Mouse (Mus musculus): ENCODE data around the gene Nemp1.

Nemp1 gene

DNA sequence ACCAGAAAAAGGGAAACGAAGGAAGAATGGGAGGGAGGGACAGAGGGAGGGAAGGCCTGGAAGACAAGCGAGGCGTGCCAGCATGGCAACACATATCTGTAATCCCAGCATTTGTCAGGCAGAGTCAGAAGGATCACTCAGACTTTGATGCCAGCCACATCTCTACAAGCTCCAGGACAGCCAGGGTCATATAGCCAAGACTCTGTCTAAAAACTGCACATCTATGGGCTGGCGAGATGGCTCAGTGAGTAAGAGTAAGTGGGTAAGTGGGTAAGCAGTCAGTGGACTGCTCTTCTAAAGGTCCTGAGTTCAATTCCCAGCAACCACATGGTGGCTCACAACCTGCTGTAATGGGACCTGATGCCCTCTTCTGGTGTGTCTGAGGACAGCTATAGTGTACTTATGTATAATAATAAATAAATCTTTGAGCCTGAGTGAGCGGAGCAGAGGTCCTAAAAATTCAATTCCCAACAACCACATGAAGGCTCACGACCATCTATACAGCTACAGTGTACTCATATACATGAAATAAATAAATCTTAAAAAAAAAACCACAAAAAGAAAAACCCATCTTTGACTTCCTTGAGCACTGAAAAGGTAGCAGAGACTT is 7.5 kb downstream of the Nemp1 start:
- no peak for DNase-seq (ENCODE audit: low spot score in 2 of 2)

DNA sequence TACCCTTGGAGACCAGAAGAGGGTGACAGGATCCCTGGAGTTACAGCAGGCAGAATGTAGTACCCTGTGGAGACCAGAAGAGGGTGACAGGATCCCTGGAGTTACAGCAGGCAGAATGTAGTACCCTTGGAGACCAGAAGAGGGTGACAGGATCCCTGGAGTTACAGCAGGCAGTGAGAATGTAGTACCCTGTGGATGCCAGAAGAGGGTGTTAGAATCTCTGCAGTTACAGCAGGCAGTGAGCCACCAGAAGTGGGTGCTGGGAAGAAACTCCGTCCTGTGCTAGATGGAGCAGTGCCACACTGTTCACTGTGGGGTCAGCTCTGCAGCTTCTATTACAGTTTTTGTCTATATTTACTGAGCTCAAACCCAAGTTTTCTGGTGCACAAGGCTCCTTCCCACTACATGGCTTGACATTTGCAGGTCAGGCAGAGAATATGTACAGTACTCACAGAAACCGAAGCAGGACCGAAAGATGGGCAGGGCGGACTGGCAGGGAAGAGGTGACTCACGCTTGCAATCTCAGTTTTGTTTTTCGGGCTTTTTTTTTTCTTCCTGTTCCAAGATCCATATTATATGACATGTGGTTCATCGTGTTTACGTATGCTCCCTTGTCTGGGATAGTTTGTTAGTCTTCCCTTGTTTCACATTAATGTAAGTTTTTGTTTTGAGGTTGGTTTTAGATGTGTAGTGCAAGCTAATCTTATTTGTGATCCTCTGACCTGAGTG is 8.3 kb downstream of the Nemp1 start:
- DNase-seq (ENCODE audit: low spot score in 2 of 2) = peak; percentile 63 to 85

DNA sequence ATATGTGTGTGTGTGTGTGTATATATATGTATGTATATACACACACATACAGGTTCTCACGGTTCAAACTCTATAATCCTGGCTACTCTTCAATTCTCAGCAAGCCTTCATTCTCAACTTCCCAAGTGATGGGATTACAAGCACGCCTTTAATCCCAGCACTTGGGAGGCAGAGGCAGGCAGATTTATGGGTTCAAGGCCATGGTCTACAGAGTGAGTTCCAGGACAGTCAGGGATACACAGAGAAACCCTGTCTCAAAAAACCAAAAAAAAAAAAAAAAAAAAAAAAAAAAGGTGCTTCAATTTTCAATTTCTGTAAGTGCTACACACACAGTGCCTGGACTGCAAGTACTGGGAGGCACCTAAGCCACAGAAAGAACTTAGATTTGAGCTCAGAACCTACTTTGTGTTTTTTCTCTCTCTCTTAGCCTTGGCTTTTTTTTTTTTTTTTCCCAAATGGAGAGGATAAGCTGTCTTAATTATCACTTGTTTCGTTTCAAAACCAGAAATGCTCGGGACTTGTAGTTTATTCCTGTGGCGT is 9.2 kb downstream of the Nemp1 start:
- DNase-seq (ENCODE audit: low spot score in 2 of 2) = no peak

DNA sequence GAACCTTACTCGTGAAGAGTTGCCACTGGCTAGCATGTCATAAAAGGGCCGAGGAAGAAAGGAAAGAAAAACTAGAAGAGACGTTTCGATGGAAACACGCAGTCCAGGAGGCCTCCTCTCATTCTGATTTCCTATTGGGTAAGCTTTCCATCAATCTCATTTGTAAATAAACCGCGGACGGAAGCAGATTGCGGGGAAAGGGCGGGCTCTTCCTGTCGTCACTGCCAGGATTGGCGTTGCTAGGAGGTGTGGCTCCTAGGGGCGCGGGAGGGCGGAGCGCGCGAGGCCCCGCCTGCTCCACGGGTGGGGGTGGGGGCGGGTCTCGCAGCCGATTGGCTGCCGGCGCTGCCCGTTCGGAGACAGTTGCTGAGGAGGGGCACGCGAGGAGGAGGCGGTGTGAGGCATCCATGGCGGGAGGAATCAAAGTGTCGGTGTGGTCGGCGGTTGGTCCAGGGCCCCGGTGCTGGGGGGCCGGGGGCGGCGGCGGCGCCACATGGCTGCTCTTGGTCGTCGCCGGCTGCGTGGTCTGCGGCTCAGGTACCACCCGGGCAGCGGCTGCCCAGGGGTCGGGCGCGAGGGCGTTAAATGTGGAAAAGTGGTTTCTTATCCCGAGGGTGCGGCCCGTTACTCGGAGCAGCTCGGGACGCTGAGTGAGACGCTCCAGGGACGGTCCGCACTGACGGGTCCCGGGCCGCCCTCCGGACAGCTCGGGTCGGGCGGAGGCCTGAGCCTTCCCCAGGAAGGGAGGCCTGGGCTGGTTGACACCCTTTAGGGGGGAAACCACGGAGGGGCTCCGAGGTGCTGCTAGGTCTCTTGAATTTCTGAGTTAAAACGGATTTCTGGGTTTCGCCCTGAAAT is 10.2 kb downstream of the Nemp1 start:
- DNase-seq (ENCODE audit: low spot score in 2 of 2) = peak; percentile 74 to 90

DNA sequence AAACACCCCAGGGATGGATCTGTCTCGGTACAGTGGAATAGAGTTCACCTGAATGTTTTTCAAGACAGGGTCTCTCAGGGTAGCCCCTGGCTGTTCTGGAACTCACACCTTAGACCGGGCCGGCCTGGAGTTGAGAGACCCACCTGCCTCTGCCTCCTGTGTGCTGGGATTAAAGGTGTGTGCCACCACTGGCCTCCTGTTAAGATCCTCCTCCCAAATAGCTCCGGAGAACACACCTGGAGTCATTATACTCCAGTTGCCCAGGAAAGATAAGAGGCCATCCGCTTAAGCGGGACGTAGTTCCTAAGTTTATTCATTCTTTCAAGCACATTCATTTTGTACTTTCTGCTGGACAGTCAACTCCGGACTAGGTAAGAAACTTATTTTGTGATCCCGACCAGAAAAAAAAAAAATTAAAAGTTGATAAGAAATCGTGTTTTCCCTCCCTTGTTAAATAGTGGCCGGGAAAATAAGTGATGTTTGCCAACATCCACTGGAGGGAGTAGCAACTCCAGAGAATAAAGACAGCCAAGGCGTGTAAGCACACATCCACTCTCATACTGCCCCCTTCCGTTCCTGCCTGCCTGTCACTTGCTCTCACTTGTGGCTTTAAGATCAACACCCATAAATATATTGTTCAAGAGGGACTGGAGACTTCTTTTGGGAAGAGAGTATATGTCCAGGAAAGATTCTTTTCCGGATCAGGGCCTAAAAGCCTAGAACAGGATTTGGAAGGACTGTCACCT is 11.1 kb downstream of the Nemp1 start:
- peak in 1 of 2 experiments; percentile 48 for DNase-seq (ENCODE audit: low spot score in 2 of 2)

DNA sequence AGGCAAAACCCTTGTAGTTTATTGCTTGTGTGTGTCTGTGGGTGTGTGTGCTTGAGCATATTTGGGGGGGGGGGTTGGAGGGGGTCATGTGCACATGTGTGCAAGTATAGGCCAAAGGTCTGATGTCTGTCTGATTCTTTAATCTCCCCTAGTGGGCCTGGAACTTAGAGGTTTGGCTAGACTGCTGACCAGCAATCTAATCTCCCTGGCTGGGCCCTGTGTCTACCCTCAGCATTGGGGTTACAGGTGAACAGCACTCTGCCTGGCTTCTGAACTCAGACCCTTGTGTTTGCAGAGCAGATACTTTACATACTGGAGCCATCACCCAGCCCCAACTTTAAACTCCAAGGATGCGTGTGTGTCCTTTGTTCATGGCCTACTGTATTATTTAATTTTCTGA is 12.5 kb downstream of the Nemp1 start:
- no peak for DNase-seq (ENCODE audit: low spot score in 2 of 2)

DNA sequence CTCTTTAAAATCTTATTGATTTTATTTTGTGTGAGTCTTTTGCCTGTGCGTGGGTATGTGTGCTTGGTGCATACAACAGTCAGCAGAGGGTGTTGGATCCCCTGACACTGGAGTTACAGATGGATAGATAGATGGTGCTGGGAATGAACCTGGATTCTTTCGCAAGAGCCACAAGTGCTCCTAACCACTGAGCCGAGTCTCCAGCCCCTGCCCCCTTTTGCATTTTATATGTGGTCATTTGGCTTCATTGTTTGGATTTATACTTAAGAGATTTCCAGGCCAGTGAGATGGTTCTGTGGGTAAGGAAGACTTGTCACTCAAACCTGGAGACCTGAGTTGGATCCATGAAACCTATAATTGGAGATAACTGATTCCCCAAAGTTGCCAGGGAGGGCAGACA is 13.2 kb downstream of the Nemp1 start:
- no peak for DNase-seq (ENCODE audit: low spot score in 2 of 2)

DNA sequence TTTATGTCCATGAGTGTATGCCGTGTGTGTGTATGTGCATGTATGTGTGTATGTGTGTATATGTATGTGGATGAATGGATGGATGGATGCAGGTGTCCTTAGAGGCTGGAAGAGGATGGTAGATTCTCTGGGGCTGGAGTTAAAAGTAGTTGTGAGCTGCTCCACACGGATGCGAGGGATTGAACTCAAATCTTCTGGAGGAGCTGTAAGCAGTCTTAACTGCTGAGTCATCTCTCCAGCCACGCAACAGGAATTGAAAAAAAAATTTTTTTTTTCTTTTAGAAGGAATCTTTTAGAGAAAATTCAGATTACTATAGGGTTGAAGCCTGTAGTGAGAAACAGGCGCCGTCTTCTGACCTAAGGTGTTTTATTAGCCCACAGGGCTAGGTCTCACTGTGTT is 16.2 kb downstream of the Nemp1 start:
- DNase-seq (ENCODE audit: low spot score in 2 of 2) = no peak

DNA sequence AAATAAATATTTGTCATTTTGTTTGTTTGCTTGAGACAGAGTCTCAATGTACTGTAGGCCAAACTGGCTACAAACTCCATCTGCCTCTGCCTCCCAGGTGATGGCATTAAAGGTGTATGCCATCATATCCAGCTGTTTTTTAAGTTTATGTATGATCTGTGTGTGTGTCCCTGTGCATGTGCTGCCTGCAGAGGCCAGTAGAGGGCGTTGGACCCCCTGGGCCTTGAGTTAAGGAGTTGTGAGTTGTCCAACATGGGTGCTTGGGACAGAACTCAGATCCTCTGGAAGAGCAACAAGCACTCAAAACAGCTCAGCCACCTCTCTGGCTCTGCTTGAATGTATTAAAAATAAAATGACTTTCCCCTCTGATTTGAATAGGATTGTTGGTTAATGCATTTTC is 24.4 kb downstream of the Nemp1 start:
- DNase-seq (ENCODE audit: low spot score in 2 of 2) = no peak

DNA sequence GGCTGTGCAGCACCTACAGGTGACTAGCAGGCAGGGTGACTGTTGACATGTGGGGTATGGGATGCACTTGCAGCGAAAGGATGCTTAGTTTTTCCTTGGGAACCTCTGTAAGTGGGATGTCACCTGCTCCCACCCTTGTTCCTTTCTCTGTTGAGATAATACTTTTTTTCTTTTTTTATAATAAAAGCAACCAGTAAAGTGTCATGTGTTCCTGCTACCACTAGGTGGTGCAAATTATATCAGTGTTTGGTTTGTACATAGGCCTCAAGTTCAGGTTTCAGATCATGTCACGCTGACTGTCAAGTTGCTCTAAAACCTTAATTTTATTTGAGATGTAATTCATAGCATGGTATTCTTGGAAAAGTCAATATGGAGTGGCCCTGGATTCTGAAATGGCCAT is 27.9 kb downstream of the Nemp1 start:
- DNase-seq (ENCODE audit: low spot score in 2 of 2) = no peak

DNA sequence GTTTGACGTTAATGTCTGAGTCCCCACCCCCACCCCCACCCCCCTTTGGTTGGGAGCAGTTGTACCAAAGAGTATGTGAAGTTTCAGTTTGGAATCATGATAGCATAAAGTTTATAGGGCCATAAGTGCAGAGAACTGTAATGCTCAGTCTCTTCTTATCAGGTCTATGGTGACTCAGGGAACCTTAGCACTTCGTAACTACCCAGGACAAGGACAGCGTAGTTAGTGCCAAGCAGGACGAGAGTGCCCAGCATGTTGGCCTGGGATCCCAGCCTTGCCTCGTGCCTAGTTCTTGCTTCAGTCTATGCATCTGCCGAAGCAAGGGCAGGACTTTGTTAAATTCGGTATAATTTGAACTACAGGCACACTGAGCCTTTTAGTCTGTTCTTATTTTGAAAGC is 29.1 kb downstream of the Nemp1 start:
- no peak for DNase-seq (ENCODE audit: low spot score in 2 of 2)

DNA sequence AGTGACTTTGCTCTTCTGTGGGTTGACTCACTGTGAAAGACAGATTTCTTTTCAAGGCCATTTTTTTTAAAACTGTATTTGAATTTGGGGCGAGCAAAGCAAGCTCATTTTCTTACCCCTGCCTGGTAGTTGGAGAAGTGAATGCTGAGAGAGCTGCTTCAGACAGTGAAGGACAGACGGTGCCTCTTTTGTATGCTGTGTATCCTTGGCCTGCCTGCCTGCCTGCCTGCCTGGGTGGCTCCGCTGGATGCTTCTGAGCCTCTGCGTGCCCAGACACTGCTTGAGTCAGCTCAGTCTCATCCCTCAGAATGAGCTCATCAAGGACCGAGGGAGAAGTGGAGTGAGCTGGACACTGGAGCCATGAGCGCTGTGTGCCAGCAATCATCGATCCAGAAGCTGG is 32.3 kb downstream of the Nemp1 start:
- no peak for DNase-seq (ENCODE audit: low spot score in 2 of 2)

DNA sequence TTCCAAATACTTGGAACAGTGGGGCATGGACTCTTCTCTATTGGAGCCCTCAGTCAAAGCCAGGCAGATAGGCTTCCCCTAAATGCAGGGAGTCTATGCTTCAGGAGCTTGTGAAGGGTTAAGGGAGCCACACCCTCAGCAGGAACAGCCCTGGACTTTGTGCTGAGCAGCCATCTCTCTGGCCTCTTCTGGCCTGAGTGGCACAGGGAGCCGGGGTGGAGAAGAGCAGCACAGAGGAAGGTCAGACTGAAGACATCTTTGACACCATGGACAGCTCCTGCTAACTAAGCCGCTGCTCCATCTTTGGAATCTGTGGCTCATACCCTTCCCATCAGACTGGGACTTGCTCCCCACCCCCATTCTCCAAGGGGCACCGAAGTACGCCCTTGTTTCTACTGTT is 36.6 kb downstream of the Nemp1 start:
- DNase-seq (ENCODE audit: low spot score in 2 of 2) = no peak

DNA sequence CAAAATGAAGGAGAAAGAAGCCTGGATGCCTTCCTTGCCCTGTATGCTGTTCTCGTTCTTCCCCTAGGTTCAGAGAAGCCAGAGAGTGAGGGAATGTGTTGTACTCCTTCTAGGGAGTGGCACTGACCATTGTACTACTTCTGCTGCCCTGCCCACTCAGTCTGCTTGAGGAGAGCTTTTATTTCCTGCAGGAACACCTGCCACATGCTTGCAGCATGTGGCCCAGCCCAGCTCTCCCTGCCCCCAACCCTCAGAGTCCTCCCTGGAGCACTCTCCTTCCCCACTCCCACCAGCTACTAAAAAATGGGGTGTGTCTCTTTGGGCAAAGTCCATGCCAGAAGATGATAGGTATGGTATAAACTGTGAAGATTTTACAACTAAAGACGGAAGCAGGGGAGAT is 37.6 kb downstream of the Nemp1 start:
- no peak for DNase-seq (ENCODE audit: low spot score in 2 of 2)

DNA sequence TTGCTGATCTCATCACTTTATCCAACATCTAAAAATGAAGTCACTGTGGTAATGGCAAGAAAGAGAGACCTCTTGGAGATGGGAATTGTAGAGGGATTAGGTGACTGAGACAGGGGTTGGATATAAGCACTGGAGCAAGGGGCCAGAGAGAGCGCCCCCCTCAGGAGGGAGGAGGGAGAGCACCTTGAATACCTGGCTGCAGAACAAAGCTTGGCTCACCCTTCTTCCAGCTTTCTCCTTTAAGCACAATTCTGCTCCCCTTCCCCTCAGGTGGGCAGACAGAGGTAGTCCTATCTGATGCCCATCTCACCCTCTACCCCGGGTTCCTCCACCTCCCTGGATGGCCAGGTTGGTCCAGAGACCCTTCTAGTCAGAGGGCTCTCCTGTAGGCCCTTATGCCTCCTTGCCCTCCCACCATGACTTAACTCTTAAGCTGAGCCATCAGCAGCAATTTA is 38.1 kb downstream of the Nemp1 start, which contains the start of gene Myo1a:
Myo1a (plus strand) TSS at position 405 of the 455 bp plus-strand sequence.
- no peak for DNase-seq (ENCODE audit: low spot score in 2 of 2)

DNA sequence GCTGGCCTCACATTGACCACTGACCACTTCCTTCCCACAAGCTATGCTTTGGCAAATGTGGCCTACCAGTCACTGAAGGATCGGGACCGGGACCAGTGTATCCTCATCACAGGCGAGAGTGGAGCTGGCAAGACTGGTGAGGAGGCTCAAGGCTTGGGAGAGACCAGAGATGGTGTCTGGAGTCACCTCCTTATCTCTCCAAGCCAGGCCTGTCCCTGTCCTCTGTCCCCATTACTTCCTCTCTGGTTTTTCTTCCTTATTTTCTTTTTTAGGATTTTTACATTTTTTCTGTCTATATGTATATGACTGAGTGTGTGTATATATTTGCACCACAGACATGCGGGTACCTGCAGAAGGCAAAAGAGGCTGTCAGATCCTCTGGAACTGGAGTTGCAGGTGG is 39.1 kb downstream of the Nemp1 start:
- no peak for DNase-seq (ENCODE audit: low spot score in 2 of 2)

DNA sequence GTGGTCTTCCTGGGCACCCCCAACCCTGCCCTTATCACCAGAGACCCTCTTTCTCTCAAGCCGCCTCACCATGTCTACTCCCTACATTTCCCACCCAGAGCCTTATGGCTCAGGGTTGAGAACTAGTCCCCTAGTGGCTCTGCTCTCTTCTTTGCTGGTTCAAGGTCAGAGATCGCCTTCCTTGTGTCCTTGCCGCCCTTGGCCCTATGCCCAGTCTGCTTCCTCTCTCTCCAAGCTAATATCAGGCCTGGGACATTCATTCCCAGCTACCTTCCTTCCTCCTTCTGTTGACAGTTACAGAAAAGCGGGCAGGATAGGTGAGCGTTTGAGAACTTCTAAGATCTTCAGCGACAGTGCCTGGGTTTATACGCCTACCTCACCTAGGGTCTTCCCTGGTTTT is 41.0 kb downstream of the Nemp1 start:
- DNase-seq (ENCODE audit: low spot score in 2 of 2) = no peak

DNA sequence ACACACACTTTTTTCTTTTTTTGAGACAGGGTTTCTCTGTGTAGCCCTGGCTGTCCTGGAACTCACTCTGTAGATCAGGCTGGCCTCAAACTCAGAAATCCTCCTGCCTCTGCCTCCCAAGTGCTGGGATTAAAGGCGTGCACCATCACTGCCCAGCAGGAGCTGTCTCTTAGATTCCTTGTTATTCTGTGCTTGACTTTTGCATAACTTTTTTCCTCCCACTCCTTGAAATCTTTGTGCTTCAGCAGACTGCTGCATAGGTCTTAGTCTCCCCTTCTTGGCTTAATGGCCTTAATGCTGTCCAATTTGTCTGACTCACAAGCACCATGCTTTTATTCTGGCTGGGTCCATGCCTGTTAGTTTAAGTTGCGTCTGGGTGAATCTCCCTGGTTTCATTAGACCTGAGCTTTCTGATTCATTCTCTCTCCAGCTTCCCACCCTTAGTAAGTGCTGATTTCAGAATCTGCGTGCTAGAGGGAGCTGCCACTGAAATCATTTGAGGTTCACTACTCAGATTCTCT is 42.2 kb downstream of the Nemp1 start:
- DNase-seq (ENCODE audit: low spot score in 2 of 2) = no peak

DNA sequence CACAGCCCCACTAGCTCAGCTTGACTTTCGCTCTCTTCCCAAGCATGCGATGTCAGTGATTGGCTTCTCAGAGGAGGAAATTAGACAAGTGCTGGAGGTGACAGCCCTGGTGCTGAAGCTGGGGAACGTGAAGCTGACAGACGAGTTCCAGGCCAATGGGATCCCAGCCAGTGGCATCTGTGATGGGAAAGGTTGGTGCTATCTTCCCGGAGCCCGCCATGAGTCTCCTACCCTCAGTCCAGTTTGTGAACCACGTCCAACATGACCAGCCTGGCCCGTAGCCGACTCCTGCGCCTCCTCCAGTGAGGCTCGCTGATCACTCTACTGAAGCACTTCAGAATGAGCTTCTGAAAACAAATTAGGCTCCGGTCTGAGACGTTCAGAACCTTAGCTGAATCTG is 43.6 kb downstream of the Nemp1 start:
- no peak for DNase-seq (ENCODE audit: low spot score in 2 of 2)

DNA sequence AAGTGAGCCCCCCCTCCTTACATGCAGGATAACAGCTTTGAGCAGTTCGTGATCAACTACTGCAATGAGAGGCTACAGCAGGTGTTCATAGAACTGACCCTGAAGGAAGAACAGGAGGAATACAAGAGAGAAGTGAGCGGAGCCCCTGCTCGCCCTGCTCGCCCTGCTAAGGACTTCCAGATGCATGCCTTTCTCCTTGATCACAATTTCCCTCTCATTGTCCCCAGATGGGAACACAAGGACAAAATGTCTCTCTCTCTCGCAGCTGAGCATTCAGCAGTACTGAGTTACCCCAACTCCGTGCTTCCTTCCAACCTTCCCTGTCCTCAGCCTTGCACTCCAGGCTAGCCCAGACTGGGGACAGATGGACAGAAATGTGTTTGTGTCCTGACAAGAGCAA is 46.0 kb downstream of the Nemp1 start:
- DNase-seq (ENCODE audit: low spot score in 2 of 2) = no peak

DNA sequence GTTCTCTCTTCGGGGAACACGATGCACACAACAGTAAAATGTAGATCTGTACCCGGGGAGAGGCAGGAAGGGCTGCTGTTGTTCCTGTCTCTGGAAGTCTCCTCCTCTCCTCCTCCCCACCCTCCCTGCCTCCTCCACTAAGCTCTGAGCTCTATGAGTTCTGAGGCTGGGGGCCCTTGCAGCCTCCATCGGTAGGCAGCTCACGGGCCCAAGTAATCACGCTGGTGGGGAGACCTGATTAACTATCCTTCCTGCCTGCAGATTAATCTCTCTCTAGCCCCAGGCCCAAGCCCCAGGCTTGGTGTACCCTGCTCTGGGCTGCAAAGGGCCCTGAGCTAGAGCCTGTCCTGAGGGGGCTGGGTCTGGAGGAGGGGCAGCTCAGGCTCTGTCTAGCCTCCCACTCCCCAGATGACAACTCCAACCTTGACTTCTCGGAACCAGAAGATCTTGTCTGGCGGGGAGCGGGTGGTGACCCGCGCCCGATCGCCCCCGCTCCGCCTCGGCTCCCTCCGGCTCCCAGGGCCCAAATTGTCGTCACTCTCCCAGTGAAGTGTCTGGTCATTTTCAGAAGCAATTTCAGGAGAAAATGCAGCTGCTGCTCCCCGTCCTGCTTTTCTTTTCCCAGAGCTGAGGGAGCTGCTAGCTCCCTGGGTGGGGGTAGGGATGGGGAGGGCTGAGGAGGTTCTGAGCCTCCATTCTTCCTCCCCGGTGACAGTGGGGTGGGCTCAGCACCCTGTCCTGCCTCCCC is 55.1 kb downstream of the Nemp1 start:
- no peak for DNase-seq (ENCODE audit: low spot score in 2 of 2)

All from urinary bladder, adult 18-20 months (tissue).